Mouse (Mus musculus): ENCODE measurements around the gene Gm30302. TPM values are rescaled to one million over a fixed set of nuclear protein-coding genes. Genes with fewer than 3 reads are reported as not detected.

The Gm30302 gene
- polyA plus RNA-seq, 2 experiments = not detected

- no peak overlapping the region for H3K9ac ChIP-seq (replicated peaks)
- DNase-seq (ENCODE audit: low read depth in 3 of 3, low spot score in 3 of 3) = no peak
- no peaks in the 10 kb centered on the region for H3K36me3 ChIP-seq (replicated peaks; ENCODE audit: control insufficient read depth, insufficient read depth, low read depth)
- WGBS (ENCODE audit: insufficient replicate concordance) = 60% methylated on average over 9 of the region's 9 CpGs
- ATAC-seq (ENCODE audit: insufficient read depth) = no peak
- H3K9me3 ChIP-seq (ENCODE audit: control insufficient read depth, low read length) = no peaks in the 10 kb centered on the region
- no peaks in the 10 kb centered on the region for H3K27me3 ChIP-seq (ENCODE audit: control insufficient read depth, insufficient read depth, low read length)
- TF ChIP-seq EP300 (IDR thresholded peaks at IDR 0.05; ENCODE audit: low read depth) (no peak), CTCF (IDR thresholded peaks at IDR 0.05; ENCODE audit: low read depth) (no peak)
- H3K4me3 ChIP-seq (ENCODE audit: insufficient read depth in 1 of 2, low read depth in 2 of 2, low read length in 2 of 2) = no peak overlapping the region
- H3K4me1 ChIP-seq (replicated peaks; ENCODE audit: control insufficient read depth in 2 of 2, insufficient read depth in 2 of 2, low read length in 1 of 2) = no peaks in the 10 kb centered on the region
- H3K4me2 ChIP-seq (ENCODE audit: low read depth) = no peak overlapping the region
- no peak overlapping the region for H3K27ac ChIP-seq
Measured at GRCm38 (mm10) chr13:49756591-49756990, 42.2 kb downstream of the Gm30302 start.

- WGBS (ENCODE audit: insufficient replicate concordance) = 74% methylated on average over 16 of the region's 16 CpGs
- H3K4me3 ChIP-seq (ENCODE audit: insufficient read depth in 1 of 2, low read depth in 2 of 2, low read length in 2 of 2) = no peak overlapping the region
- no peak overlapping the region for H3K4me2 ChIP-seq (ENCODE audit: low read depth)
- no peaks in the 10 kb centered on the region for H3K36me3 ChIP-seq (replicated peaks; ENCODE audit: control insufficient read depth, insufficient read depth, low read depth)
- ATAC-seq (ENCODE audit: insufficient read depth) = no peak
- TF ChIP-seq CTCF (IDR thresholded peaks at IDR 0.05; ENCODE audit: low read depth) (no peak), EP300 (IDR thresholded peaks at IDR 0.05; ENCODE audit: low read depth) (no peak)
- H3K27me3 ChIP-seq (ENCODE audit: control insufficient read depth, insufficient read depth, low read length) = no peaks in the 10 kb centered on the region
- H3K9ac ChIP-seq (replicated peaks) = no peak overlapping the region
- H3K9me3 ChIP-seq (ENCODE audit: control insufficient read depth, low read length) = no peaks in the 10 kb centered on the region
- no peak overlapping the region for H3K27ac ChIP-seq
- no peak for DNase-seq (ENCODE audit: low read depth in 3 of 3, low spot score in 3 of 3)
- H3K4me1 ChIP-seq (replicated peaks; ENCODE audit: control insufficient read depth in 2 of 2, insufficient read depth in 2 of 2, low read length in 1 of 2) = no peaks in the 10 kb centered on the region
Measured at GRCm38 (mm10) chr13:49741285-49742040, 57.3 kb downstream of the Gm30302 start.

GRCm38 (mm10) chr13:49738011-49738410 lies 60.8 kb downstream of the Gm30302 start:
- ATAC-seq (ENCODE audit: insufficient read depth) = no peak
- 65% methylated on average over 2 of the region's 2 CpGs for WGBS (ENCODE audit: insufficient replicate concordance)
- H3K9me3 ChIP-seq (ENCODE audit: control insufficient read depth, low read length) = no peaks in the 10 kb centered on the region

GRCm38 (mm10) chr13:49736430-49736829 lies 62.4 kb downstream of the Gm30302 start:
- Histone ChIP-seq H3K9ac (replicated peaks) (no peak overlapping the region), H3K27me3 (ENCODE audit: control insufficient read depth, insufficient read depth, low read length) (no peaks in the 10 kb centered on the region), H3K4me3 (ENCODE audit: insufficient read depth in 1 of 2, low read depth in 2 of 2, low read length in 2 of 2) (no peak overlapping the region), H3K9me3 (ENCODE audit: control insufficient read depth, low read length) (no peaks in the 10 kb centered on the region), H3K27ac (no peak overlapping the region), H3K4me2 (ENCODE audit: low read depth) (no peak overlapping the region), H3K36me3 (replicated peaks; ENCODE audit: control insufficient read depth, insufficient read depth, low read depth) (peaks cover 34% of the 10 kb centered on the region), H3K4me1 (replicated peaks; ENCODE audit: control insufficient read depth in 2 of 2, insufficient read depth in 2 of 2, low read length in 1 of 2) (no peaks in the 10 kb centered on the region)
- 78% methylated on average over 2 of the region's 2 CpGs for WGBS (ENCODE audit: insufficient replicate concordance)
- ATAC-seq (ENCODE audit: insufficient read depth) (no peak), DNase-seq (ENCODE audit: low read depth in 3 of 3, low spot score in 3 of 3) (no peak)
- no peak for TF ChIP-seq EP300 (IDR thresholded peaks at IDR 0.05; ENCODE audit: low read depth)
- TF ChIP-seq CTCF (IDR thresholded peaks at IDR 0.05; ENCODE audit: low read depth) = no peak

More at GRCm38 (mm10) chr13:49738011-49738410, 60.8 kb downstream of the Gm30302 start:
- TF ChIP-seq CTCF (IDR thresholded peaks at IDR 0.05; ENCODE audit: low read depth) (no peak), EP300 (IDR thresholded peaks at IDR 0.05; ENCODE audit: low read depth) (no peak)
- no peak overlapping the region for H3K27ac ChIP-seq
- H3K4me3 ChIP-seq (ENCODE audit: insufficient read depth in 1 of 2, low read depth in 2 of 2, low read length in 2 of 2) = no peak overlapping the region
- no peak for DNase-seq (ENCODE audit: low read depth in 3 of 3, low spot score in 3 of 3)
- H3K4me2 ChIP-seq (ENCODE audit: low read depth) = no peak overlapping the region
- H3K36me3 ChIP-seq (replicated peaks; ENCODE audit: control insufficient read depth, insufficient read depth, low read depth) = peaks cover 23% of the 10 kb centered on the region
- H3K27me3 ChIP-seq (ENCODE audit: control insufficient read depth, insufficient read depth, low read length) = no peaks in the 10 kb centered on the region
- H3K4me1 ChIP-seq (replicated peaks; ENCODE audit: control insufficient read depth in 2 of 2, insufficient read depth in 2 of 2, low read length in 1 of 2) = no peaks in the 10 kb centered on the region
- no peak overlapping the region for H3K9ac ChIP-seq (replicated peaks)

Other genes starting within 250 kb of the Gm30302 start
- not detected in 2 replicates for gene Omd, start 216.5 kb downstream of the Gm30302 start, polyA plus RNA-seq (2012; rRNA removed)
- 0.18 TPM in 2 replicates for gene Omd, start 216.5 kb downstream of the Gm30302 start, polyA plus RNA-seq (2014; fragmentation: Nextera tagmentation; extraction: Ambion mirVana)
- gene Ogn, start 191.0 kb downstream of the Gm30302 start, polyA plus RNA-seq (2012; rRNA removed) = 0.35 and 0.49 TPM in 2 replicates
- 1.1 and 1.5 TPM in 2 replicates for gene Ogn, start 191.0 kb downstream of the Gm30302 start, polyA plus RNA-seq (2014; fragmentation: Nextera tagmentation; extraction: Ambion mirVana)
- 6.0 and 9.9 TPM in 2 replicates for gene Cenpp, start 146.2 kb downstream of the Gm30302 start, polyA plus RNA-seq (2012; rRNA removed)
- 30.4 and 33.0 TPM in 2 replicates for gene Cenpp, start 146.2 kb downstream of the Gm30302 start, polyA plus RNA-seq (2014; fragmentation: Nextera tagmentation; extraction: Ambion mirVana)
- 2.9 and 5.4 TPM in 2 replicates for gene Nol8, start 145.9 kb downstream of the Gm30302 start, polyA plus RNA-seq (2012; rRNA removed)
- 7.8 and 8.3 TPM in 2 replicates for gene Nol8, start 145.9 kb downstream of the Gm30302 start, polyA plus RNA-seq (2014; fragmentation: Nextera tagmentation; extraction: Ambion mirVana)
- 28.2 and 36.5 TPM in 2 replicates for gene Iars, start 116.9 kb downstream of the Gm30302 start, polyA plus RNA-seq (2012; rRNA removed)
- 39.1 and 45.8 TPM in 2 replicates for gene Iars, start 116.9 kb downstream of the Gm30302 start, polyA plus RNA-seq (2014; fragmentation: Nextera tagmentation; extraction: Ambion mirVana)